Mouse (Mus musculus): ENCODE data around the gene Kank2. TPM values are rescaled to one million over a fixed set of nuclear protein-coding genes. Genes with fewer than 3 reads are reported as not detected.

Gene Kank2
- polyA plus RNA-seq, 1 experiment from 2014 or later, result 10.6 TPM

DNA sequence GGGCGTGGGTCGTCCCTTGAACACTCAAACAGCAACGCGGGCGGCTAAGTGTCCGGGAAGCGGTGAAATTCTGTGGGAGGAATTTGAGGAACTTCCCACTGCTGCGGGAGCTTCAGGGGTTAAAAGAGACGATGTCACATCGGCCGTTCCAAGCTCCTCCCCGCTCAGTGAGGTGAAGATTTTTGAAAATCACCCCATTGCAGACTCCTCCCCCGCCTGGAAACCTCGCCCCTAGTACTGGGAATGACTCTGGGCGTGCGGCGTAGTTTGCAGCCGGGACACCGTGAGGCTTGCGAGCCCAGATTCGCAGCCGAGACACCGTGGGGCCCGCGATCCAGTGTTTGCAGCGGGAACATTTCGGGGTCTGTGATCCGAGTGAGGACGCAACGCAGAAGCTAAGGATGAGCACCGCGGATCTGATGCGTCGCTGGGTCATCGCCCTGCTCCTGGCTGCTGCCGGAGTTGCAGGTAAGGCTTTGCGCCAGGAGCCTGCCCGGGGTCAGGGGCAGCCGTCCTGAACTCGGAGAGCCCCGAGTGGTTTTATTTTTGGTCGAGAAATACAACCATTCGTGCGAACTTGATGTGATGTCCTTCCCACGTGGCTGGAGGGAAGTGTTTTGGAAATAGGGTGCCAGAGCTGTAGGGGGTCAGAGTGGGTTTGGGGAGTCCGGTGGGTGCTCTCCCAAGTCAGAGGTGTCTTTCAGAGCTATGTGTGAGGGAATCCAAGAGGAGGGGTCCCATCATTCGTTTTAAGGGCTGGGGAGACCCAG lies 75.0 kb downstream of the Kank2 start, which contains the start of gene Ldlr:
Gene Ldlr, plus strand, starts transcription at position 107 of the 770 bp plus-strand sequence.
- Histone ChIP-seq H3K27ac (peak within 1 kb of the TSS; percentile 95), H3K9me3 (replicated peaks) (no peaks in the 10 kb centered on the region), H3K27me3 (no peaks in the 10 kb centered on the region), H3K4me3 (peak within 1 kb of the TSS; percentile 67), H3K36me3 (peaks cover 2% of the 10 kb centered on the region), H3K9ac (peak within 1 kb of the TSS; percentile 78), H3K4me1 (peaks cover 27% of the 10 kb centered on the region), H3K4me2 (replicated peaks) (peak within 1 kb of the TSS; percentile 77)
- ATAC-seq (ENCODE audit: low FRiP score), result peak; percentile 78
- WGBS, result under 1% methylated on average over 47 of the region's 47 CpGs

DNA sequence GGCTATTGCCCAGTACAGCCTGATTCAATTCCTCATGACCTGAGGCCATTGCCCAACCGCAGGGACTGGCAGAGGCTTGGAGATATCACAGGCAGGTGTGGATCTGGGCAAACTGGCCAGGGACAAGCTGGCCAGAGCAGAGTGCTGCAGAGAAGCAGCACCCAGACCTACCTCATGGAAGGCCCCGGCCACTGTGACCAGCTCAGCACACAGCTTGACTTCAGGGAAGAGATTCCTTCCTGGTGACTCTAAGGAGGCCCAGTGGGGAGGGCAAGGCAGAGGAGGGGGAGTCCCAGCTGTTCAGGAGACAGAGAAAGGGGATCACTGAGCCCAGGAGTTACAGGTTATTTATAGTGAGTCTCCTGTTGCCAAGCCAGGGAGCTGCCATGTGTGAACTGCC lies 77.5 kb downstream of the Kank2 start:
- Histone ChIP-seq H3K4me1 (peaks cover 20% of the 10 kb centered on the region), H3K27me3 (no peaks in the 10 kb centered on the region), H3K36me3 (0 out of 2 replicates have a peak, but pooled peaks cover 2% of the 10 kb centered on the region), H3K4me2 (replicated peaks) (no peak overlapping the region), H3K4me3 (no peak overlapping the region), H3K9me3 (replicated peaks) (no peaks in the 10 kb centered on the region), H3K9ac (no peak overlapping the region), H3K27ac (no peak overlapping the region)
- 66% methylated on average over 2 of the region's 2 CpGs for WGBS
- no peak for ATAC-seq (ENCODE audit: low FRiP score)

- Histone ChIP-seq H3K9me3 (replicated peaks) (no peaks in the 10 kb centered on the region), H3K4me3 (no peak overlapping the region), H3K27ac (no peak overlapping the region), H3K4me2 (replicated peaks) (no peak overlapping the region), H3K36me3 (0 out of 2 replicates have a peak, but pooled peaks cover 7% of the 10 kb centered on the region), H3K27me3 (no peaks in the 10 kb centered on the region), H3K9ac (no peak overlapping the region), H3K4me1 (no peaks in the 10 kb centered on the region)
- ATAC-seq (ENCODE audit: low FRiP score), result no peak
- 86% methylated on average over 2 of the region's 2 CpGs for WGBS
These were observed 81.5 kb downstream of the Kank2 start for GRCm38 (mm10) chr9:21717015-21717414.

Small RNA genes lying within 50 kb of the gene (microRNA-seq; reads per million reads assigned to microRNA genes)
- gene Mir7083, result 4.3 reads per million, percentile 9 among the genes with 10 or more reads in this experiment

Other genes with a start within 250 kb of the Kank2 start
- 56.5 and 61.0 TPM in 2 replicates for gene Timm29, start 206.0 kb downstream of the Kank2 start, polyA plus RNA-seq (2016; fragmentation: Nextera tagmentation; extraction: Ambion mirVana)
- gene Yipf2, start 205.9 kb downstream of the Kank2 start, polyA plus RNA-seq (2016; fragmentation: Nextera tagmentation; extraction: Ambion mirVana), result 19.4 and 21.5 TPM in 2 replicates
- gene Smarca4, start 182.6 kb downstream of the Kank2 start, polyA plus RNA-seq (2016; fragmentation: Nextera tagmentation; extraction: Ambion mirVana), result 173 and 181 TPM in 2 replicates
- 32.1 and 33.0 TPM in 2 replicates for gene Ldlr, start 75.3 kb downstream of the Kank2 start, polyA plus RNA-seq (2016; fragmentation: Nextera tagmentation; extraction: Ambion mirVana)
- gene Spc24, start 38.4 kb downstream of the Kank2 start, polyA plus RNA-seq (2016; fragmentation: Nextera tagmentation; extraction: Ambion mirVana), result 61.6 and 68.2 TPM in 2 replicates
- 0.26 and 1.1 TPM in 2 replicates for gene Angptl8, start 36.8 kb upstream of the Kank2 start, polyA plus RNA-seq (2016; fragmentation: Nextera tagmentation; extraction: Ambion mirVana)
- 21.6 and 24.4 TPM in 2 replicates for gene Dock6, start 53.9 kb upstream of the Kank2 start, polyA plus RNA-seq (2016; fragmentation: Nextera tagmentation; extraction: Ambion mirVana)
- 15.5 and 16.3 TPM in 2 replicates for gene Rab3d, start 119.4 kb upstream of the Kank2 start, polyA plus RNA-seq (2016; fragmentation: Nextera tagmentation; extraction: Ambion mirVana)
- gene Ccdc159, start 128.7 kb upstream of the Kank2 start, polyA plus RNA-seq (2016; fragmentation: Nextera tagmentation; extraction: Ambion mirVana), result 8.8 and 9.2 TPM in 2 replicates
- gene Tmem205, start 128.8 kb upstream of the Kank2 start, polyA plus RNA-seq (2016; fragmentation: Nextera tagmentation; extraction: Ambion mirVana), result 37.0 and 37.5 TPM in 2 replicates
- gene Plppr2, start 138.3 kb upstream of the Kank2 start, polyA plus RNA-seq (2016; fragmentation: Nextera tagmentation; extraction: Ambion mirVana), result 48.3 and 54.9 TPM in 2 replicates
- gene Swsap1, start 157.0 kb upstream of the Kank2 start, polyA plus RNA-seq (2016; fragmentation: Nextera tagmentation; extraction: Ambion mirVana), result 7.2 and 9.5 TPM in 2 replicates
- gene Epor, start 164.8 kb upstream of the Kank2 start, polyA plus RNA-seq (2016; fragmentation: Nextera tagmentation; extraction: Ambion mirVana), result 4.3 TPM in 2 replicates
- gene Rgl3, start 190.7 kb upstream of the Kank2 start, polyA plus RNA-seq (2016; fragmentation: Nextera tagmentation; extraction: Ambion mirVana), result 1.9 TPM in 2 replicates
- gene Ccdc151, start 203.9 kb upstream of the Kank2 start, polyA plus RNA-seq (2016; fragmentation: Nextera tagmentation; extraction: Ambion mirVana), result 4.1 and 4.7 TPM in 2 replicates
- 106 and 108 TPM in 2 replicates for gene Prkcsh, start 204.1 kb upstream of the Kank2 start, polyA plus RNA-seq (2016; fragmentation: Nextera tagmentation; extraction: Ambion mirVana)

Data from hindbrain, embryonic 12.5 days (tissue).